Mouse (Mus musculus) neural tube, embryonic 10.5 days (tissue): Measurements from ENCODE around the gene Prpf31.
A peak's percentile ranks its signal among the peaks of the same experiment; 100 is the strongest.
"Not testable (repeated sequence)": the region's sequence is repeated elsewhere in the genome, so short reads cannot be mapped to it uniquely, and the experiment has no call there.

Source experiments
- DNase-seq: peaks from one replicate; pipeline ENCODE4 v3.0.0-alpha.2; 2017; ENCODE audit warnings: low spot score; ENCODE audit errors: extremely low spot score

Prpf31 gene

DNA sequence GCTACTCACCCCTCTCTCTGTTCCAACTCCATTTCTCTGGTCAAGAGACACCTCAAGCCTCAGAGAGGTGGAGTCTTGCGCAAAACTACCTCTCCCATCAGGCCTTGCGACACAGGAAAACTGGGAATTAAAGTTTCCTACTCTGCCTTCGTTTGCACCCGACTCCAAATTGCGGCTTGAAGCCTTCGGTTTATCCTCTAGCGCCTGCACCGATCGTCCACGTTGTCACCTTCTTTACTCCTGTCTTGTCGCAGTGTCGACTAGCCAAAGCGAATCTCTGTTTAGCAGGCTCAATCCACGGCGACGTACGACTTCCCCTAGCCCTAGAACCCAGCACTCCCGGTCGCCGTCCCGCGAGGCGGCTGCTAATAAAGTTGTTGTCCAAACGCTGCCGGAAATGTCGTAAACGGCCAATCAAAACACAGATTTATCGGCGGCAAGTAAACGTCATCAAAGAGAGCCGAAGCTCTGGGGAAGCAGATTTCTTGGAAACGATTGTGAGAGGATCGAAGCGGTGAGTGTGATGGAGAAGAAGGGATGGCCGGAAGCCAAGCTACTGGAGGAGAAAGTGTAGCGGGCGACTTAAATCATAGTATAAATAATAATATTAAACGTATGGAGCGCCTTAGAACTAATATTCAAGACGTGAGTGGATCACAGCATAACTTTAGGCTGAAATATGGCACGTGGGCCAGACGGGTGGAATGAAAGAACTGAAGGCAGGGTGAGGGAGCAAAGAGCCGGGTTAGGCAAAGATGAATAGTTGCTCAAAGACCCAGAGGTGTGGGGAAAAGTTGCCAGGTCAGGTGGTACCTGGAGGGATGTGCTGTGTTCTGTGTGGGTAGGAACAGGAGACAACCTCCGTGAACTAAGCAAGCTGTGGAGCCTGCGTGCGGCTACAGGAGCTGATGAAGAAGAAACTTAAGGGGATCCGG, at the start of gene Prpf31, which contains the start of gene Tfpt:
Gene Prpf31 (plus strand): TSS at position 443 of the 935 bp plus-strand sequence.
Gene Tfpt (minus strand): TSS at position 387 of the 935 bp plus-strand sequence.
- peak; percentile 96 for DNase-seq

DNA sequence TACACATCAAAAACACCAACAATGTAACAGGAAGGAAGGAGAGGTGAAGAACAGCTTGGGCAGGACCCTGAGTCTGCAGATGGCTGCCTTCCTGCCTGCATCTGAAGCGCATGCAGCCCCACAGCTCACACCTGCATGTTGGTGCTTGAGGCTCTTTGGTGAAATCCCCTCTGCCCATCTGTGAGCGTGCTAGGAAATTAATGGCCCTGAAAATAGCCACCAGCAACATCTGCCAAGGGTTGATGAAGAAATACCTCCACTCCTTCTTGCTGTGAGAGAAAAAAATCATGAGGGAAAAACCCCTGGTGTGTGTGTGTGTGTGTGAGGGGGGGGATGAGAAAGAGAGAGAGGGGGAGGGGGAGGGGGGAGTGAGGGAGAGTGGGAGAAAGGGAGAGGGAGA, 49.8 kb upstream of the Prpf31 start:
- no peak for DNase-seq

DNA sequence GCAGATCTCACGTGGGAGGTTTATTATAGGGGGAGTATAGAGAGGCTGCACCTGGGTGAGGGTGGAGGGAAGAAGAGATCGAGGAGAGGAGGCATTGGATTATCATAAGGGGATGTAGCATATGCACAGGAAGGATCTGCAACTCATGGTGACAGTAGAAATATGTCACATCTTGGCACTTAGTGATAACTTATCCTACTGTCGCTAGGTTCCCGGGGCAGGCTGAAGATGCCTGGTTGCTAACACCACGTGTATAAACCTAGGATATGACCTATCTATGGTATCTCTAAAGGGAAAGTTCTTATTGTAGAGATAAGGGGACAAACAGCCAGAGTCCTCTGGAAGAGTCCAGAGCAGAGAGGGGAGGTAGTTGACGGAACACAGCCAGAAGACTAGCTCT, 44.0 kb upstream of the Prpf31 start:
- no peak for DNase-seq

DNA sequence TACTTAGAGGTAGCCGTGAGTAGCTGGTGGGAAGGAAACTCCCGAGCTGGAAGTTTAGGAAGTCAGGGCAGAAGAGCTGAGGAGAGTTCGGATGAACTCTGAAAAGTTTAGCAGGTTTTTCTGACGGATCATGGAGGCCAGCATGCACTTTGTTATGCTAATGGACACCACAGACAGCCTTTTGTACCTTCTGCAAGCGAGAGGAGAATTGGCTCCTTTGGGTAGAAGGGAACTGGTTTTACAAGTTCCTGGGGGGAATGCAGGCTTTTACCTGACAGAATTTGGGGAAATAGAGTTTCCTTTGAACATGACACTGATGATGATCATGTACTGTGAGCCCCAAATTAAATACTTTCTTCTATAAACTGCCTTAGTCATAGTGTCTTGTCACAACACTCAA, 43.5 kb upstream of the Prpf31 start:
- no peak for DNase-seq

DNA sequence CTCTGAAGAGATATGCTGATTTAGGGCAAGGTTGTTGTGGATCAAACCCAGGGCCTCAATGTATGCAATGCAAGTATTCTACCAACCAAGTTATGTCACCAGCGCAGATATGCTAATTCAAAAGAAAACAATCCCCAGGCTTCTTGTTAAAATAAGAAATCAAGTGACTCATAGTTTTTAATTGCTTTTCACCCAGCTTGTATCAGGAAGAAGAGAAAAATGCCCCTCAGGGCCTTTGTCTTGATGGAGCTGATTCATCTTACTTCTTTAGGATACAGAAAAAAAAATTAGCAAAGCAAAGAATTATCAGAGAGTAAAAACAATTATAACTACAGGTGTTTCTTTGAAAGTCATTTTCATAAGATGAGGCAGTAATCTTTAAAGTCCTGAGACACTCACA, 42.5 kb upstream of the Prpf31 start:
- no peak for DNase-seq

DNA sequence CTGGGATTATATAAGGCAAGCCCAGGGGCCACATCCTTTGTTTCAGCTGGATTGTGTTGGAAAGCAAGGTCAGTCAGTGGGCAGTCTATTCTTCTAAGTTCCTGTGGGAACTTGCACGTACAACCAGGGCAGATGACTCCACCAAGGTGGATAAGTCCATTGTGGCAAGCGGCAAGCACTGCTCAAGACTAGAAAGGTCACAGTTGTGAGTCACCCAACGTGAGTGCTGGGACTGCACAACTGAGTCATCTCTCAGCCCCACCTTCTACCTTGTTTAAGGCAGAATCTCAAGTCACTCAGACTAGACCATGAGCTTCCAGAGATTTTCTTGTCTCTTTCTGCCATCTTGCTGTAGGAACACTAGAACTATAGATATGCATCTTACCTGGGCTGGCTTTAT, 39.2 kb upstream of the Prpf31 start:
- no peak for DNase-seq

DNA sequence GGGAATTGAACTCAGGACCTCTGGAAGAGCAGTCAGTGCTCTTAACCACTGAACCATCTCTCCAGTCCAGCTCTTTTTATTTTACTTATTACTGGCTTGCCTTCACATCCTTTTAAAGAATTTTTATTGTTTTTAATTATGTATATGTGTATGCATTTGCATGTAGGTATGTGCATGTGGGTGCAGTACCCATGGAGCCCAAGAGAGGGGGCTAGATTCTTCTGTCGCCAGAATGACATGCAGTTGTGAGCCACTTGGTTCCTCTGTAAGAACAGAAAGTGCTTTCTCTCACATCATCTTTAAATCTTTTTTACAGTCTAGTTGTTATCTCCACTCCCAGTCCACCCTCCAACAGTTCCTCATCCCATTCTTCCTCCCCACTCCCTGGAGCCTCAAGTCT, 38.3 kb upstream of the Prpf31 start:
- DNase-seq, result no peak

DNA sequence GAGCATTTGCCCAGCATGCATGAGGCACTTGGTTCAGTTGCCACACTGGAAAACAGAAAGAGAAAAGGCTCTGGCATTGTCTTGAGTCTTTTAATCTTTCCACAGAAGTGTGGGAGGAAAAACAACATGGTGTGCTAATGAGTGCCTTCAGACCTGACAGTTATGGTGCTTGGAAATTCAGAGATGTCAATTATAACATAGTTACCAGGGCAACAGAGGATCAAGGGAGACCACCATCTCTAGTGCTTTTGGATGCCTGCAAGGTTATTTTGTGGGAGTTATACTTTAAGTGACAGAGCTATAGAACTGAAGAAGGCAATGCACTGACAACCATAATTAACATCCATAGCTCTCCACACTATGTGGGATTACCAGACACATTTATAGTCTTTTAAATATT, 35.9 kb upstream of the Prpf31 start:
- DNase-seq, result no peak

DNA sequence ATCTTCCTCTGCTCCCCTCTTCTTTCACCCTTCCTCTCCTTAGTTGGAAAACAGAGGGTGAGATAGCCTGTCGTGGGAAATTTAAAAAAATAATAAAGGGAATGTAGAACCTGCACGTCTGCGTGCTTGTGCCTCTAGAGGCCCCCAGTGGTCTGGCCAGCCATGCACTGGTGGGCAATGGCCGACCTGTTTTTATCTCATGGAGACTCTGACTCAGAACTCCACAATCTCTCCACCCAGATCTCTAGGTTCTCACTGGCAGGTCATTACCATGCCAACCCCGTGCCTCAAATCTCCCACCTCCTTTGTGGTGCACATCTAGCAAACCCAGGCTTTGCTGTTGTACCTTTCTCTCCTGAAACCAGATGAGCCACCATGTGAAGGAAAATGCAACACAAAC, 35.1 kb upstream of the Prpf31 start:
- no peak for DNase-seq

DNA sequence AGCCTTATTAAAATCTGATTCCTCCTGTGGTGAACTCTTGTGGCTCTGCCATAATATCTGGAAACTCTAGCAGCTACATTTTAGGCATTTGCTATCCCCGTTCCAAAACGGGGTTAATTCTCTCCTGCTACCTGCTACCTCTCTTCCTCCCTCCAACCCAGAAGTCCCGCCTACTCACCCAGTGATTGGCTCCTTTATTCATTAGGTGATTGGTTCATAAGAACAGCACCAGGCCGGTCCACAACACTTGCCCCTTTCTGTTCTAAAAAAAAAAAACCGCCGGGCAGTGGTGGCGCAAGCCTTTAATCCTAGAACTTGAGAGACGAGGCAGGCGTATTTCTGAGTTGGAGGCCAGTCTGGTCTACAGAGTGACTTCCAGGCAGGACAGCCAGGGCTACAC, 34.6 kb upstream of the Prpf31 start:
- DNase-seq, result no peak

DNA sequence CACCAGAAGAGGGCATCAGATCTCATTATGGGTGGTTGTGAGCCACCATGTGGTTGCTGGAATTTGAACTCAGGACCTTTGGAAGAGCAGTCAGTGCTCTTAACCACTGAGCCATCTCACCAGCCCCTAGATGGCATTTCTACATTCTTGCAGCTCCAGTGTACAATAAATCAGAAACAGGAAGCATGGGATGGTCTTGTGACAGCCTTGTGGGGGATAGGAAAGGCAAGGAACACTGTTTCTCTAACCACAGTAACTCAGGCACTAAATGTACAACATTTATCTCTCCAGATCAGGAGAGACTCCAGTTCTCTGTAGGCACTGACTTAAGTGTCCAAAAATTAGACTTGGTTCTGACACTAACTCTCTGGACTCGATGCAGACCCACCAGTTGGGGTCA, 32.0 kb upstream of the Prpf31 start:
- not testable (repeated sequence) for DNase-seq

DNA sequence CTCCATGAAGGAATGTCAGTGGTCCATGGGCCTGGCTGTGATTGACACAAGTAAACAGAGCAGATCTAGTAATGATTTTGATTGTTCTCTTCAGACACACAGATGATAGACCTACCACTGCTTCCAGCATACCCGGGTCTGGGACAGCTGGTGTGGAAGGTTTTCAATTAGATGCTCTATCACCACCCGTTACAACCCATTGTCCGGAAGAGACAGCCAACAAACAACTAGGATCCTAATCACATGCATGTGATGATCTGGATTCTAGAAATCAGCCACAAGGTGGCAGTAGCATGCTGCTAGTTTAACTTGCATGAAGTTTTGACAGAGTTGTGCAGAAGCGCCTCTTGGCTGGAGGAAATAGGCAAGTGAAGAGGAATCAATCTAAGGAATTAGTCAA, 28.7 kb upstream of the Prpf31 start:
- peak; percentile 51 for DNase-seq

DNA sequence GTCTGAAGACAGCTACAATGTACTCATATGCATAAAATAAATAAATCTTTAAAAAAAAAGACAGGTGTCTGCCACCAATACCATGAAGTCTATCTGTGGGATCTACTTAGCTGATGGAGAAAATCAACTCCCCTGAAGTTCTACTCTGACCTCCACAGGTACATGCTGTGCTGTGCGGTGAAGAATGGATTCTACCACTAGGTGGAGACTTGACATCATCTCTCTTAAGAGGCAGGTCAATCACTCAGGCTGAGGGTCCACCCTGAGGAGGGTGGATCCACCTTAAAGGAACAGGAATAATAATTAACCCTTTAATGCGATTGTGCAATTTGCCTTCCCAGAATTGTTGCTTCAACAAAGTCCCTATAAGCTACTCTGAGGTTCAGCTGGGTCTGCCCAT, 23.0 kb upstream of the Prpf31 start:
- DNase-seq, result no peak

DNA sequence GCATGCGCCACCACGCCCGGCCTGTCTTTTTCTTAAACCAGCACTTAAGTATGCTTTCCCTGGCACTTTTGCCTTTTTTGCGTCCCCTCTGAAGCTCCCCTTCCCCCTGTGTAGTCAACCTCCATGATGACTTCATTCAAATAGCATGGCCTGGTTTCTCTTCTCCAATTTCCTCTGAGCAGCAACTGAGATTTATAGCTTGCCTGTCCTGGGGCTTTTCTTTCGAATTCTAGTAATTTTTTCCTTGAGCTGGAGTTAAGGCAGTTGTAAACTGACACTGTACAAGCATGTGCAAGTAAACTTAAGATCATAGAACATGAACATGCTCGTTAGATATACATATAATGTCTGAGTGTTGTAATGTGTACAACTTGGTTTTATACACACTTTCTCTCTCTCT, 22.4 kb upstream of the Prpf31 start:
- no peak for DNase-seq

DNA sequence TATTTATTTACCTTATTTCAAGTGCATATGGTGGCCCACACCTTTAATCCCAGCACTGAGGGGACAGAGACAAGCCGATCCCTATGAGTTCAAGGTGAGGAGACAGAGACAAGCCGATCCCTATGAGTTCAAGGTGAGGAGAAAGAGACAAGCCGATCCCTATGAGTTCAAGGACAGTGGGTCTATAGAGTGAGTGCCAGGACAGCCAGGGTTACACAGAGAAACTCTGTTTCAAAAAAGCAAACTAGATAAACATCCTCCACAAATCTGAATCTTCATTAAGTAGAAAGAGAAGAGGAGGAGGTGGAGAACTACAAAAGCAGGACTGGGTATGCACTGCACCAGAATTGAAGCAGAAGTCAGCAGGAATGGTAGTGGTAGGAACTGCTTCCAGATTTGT, 21.1 kb upstream of the Prpf31 start:
- no peak for DNase-seq

DNA sequence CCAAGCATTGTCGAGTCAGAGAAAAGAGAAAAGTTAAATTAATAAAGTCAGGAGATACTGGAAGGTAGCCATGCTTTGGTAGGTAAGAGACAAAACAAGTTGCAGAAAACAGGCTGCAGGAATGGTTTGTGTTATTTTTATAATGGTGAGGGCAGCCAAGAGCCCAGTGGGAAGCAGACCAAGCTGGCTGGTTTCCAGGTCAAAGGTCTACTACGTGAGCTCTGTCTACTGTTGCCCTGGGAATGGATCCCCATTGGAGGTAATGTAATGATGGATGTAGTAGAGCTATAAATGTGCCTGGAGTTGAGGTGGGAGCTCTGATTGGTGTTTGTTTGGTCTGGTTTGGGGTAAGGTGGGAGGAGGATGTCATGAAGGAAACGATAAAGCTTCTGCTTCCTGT, 20.7 kb upstream of the Prpf31 start:
- DNase-seq, result no peak

DNA sequence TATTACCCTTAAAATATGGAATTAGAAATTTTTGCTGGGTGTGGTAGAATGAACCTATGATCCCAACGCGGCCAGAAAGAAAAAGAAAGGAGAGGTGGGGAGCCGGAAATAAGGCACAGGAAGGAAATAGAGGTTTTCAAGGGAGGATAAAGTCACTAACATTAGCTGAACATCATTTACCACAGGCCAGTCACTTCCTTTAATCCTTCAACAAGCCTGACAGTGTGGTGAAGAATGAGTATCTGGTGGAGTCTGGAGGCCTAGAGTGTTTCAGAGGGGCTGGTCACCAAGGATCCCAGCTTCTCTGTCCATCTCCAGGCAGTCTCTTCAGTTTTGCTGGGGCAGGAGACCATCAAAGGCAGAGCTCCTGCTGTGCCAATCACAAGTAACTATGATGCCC, 19.3 kb upstream of the Prpf31 start:
- no peak for DNase-seq

DNA sequence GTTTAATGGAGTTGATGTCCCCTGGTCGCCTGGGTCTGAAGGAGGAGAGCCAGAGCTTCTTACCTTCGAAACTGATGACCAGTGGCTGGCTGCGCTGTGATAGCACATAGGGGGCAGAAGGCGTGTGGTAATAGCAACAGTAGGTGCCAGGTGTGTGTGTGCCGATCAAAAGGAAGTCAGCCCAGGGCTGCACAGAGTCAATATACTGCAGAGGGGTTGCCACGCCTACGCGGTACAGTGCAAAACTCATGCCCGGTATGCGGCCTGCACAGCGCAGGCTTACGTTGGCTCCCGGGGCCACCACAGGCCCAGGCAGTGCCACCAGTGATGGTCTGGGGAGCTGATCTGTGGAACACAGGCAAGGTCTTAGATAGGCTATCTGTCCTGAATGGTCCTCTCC, 18.8 kb upstream of the Prpf31 start:
- no peak for DNase-seq

DNA sequence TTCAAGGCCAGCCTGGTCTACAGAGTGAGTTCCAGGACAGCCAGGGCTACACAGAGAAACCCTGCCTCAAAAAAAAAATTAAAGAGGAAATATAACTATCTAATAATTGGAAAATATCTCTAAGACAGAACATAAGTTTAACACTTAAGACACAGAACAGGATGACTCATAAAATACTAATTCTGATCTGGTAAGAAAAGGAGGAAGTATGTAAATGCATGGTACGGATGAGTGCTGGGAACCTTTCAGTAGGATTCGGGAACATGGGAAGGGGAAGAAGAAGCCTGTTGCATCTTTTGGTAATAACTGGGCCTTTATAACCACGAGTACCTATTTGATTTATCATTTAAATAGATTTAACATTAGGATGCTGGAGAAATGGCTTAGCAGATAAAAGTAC, 15.8 kb upstream of the Prpf31 start:
- no peak for DNase-seq

DNA sequence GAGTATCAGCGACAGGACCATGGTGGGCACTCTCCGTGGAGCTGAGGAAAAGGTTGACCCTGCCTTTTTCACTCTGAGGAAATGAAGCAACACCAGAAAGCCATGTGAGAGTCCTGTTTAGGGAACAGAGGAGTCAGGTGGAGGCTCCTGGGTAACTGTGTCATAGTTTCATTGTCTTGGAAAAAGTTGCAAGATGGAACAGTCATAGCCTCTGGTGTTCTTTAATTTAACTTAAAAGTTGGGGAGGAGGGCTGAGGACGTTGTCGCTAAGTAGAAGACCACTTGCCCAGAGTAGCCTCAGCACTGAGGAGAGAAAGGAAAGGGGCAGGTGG, 13.8 kb upstream of the Prpf31 start, which contains the start of gene Oscar:
Gene Oscar (minus strand): TSS at position 101 of the 332 bp plus-strand sequence.
- DNase-seq, result no peak

DNA sequence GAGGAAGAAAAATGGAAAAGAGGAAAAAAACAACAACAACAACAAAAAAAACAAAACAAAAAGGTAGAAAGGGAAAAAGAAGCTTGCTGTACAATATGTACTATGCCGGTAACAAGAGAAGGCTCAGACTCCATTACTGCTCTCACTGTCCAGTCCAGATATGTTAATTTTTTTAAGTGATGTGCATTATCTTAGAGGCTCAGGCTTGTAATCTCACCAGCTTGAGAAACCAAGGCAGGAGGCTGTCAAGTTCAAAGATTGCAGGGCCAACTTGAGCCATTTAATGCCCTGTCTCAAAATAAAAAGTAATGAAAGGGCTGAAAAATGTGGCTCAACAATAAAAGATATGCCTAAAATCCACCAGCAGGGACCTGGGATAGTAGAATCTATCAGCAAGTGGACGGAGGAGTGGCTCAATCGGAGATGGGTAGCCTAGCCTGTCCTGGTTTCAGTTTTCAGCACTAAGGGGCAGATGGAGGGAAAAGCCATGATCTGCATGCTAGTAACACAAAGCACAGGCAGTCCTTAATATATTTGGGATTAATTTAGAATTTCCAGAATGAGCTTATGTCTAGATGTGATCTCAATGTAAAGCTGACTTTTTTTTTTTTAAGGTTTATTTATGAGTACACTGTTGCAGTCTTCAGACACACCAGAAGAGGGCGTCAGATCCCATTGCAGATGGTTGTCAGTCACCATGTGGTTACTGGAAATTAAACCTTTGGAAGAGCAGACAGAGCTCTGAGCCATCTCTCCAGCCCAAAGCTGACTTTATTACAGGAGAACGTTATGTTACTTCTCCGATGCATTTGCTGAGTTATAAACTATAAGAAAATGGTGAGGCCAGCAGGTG, 13.2 kb upstream of the Prpf31 start:
- DNase-seq, result no peak

DNA sequence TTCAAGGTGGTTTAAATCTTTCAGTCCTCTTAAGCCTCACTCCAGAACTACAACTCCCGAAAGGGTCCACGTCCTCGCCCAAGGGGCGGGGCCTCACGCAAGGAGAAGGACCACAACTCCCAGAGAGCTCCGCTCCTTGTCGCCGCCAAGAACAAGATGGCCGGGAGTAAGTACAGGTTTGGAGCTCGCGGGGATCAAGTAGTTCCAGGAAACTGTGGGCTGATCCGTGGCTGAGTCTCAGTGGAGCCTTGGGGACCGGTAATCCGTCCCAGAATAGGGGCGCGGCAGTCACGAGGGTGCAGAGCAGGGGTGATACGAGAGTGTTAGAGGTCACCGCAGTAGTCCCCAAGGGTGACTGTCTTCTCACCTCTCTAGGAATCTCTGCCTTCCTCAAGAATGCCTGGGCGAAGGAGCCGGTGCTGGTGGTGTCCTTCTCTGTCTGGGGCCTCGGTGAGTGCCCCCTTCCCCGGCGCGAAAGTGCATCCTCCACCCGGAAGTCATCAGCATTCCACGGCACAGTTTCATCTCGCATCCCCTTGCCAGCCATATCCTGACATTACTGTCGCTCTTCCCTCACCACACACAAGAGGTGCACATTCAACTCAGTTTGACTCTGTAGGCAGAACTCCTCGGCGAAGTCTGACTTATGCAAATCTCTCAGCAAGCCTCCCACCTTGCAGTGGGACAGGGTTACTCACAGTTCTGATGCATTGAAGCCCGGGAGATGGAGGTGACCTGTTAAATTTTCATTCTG, 12.4 kb upstream of the Prpf31 start, which contains the start of gene Ndufa3:
Gene Ndufa3 (plus strand): TSS at position 132 of the 754 bp plus-strand sequence.
- DNase-seq, result peak; percentile 73
